31 mouse cellular contexts compared by ENCODE assay signal in genomic region chr3:126295932-126296331, GRCm38 (mm10).
"Had no signal": no experiment of that assay in that cellular context is flagged by ENCODE, and none has a peak within 500 bp of the region (broad histone marks: within the 10 kb centered on the region; RNA-seq: fewer than 3 reads in every experiment).

No protein-coding gene starts in this region.

- H3K27ac ChIP-seq: limb, embryonic 10.5 days; limb, embryonic 12.5 days; limb, embryonic 13.5 days; limb, embryonic 15.5 days; liver, embryonic 12.5 days; liver, embryonic 13.5 days; liver, embryonic 14.5 days; liver, embryonic 15.5 days; lung, embryonic 15.5 days; macrophage; midbrain, embryonic 10.5 days; midbrain, embryonic 12.5 days; midbrain, embryonic 13.5 days; midbrain, embryonic 15.5 days had no signal

- H3K27me3 ChIP-seq: limb, embryonic 12.5 days; limb, embryonic 13.5 days; limb, embryonic 15.5 days; liver, embryonic 12.5 days; liver, embryonic 13.5 days; liver, embryonic 15.5 days; lung, embryonic 15.5 days; megakaryocyte, embryonic 14.5 days; midbrain, embryonic 12.5 days; midbrain, embryonic 13.5 days; midbrain, embryonic 15.5 days had no signal

- ATAC-seq: liver, embryonic 12.5 days; liver, postnatal 0 days; lung, postnatal 0 days; midbrain, embryonic 13.5 days; midbrain, embryonic 15.5 days; midbrain, embryonic 16.5 days had no signal

- DNase-seq: left cerebral cortex, postnatal 4 days; liver; liver, embryonic 13.5 days; liver, postnatal 0 days; lung, adult 18-20 months; lung, adult 2 months; lung, embryonic 14.5 days; lung, postnatal 10 days; lung, postnatal 14 days; lung, postnatal 36 days; lung, postnatal 4 days; midbrain, embryonic 14.5 days had no signal

- H3K4me2 ChIP-seq: limb, embryonic 12.5 days; limb, embryonic 13.5 days; limb, embryonic 15.5 days; liver, embryonic 11.5 days; liver, embryonic 12.5 days; liver, embryonic 13.5 days; liver, embryonic 15.5 days; lung, embryonic 14.5 days; lung, embryonic 15.5 days; midbrain, embryonic 11.5 days; midbrain, embryonic 12.5 days; midbrain, embryonic 13.5 days; midbrain, embryonic 15.5 days had no signal

- H3K4me1 ChIP-seq: limb, embryonic 10.5 days; limb, embryonic 12.5 days; limb, embryonic 13.5 days; limb, embryonic 15.5 days; liver, embryonic 12.5 days; liver, embryonic 13.5 days; liver, embryonic 15.5 days; lung, embryonic 15.5 days; megakaryocyte, embryonic 14.5 days; midbrain, embryonic 10.5 days; midbrain, embryonic 12.5 days; midbrain, embryonic 13.5 days; midbrain, embryonic 15.5 days had no signal

- H3K36me3 ChIP-seq: limb, embryonic 10.5 days; limb, embryonic 12.5 days; limb, embryonic 13.5 days; limb, embryonic 15.5 days; liver, embryonic 12.5 days; liver, embryonic 13.5 days; liver, embryonic 15.5 days; lung, embryonic 15.5 days; midbrain, embryonic 10.5 days; midbrain, embryonic 12.5 days; midbrain, embryonic 13.5 days; midbrain, embryonic 15.5 days had no signal

- H3K4me3 ChIP-seq: limb, embryonic 10.5 days; limb, embryonic 12.5 days; limb, embryonic 13.5 days; limb, embryonic 15.5 days; liver, embryonic 12.5 days; liver, embryonic 13.5 days; liver, embryonic 15.5 days; lung, embryonic 15.5 days; megakaryocyte, embryonic 14.5 days; midbrain, embryonic 10.5 days; midbrain, embryonic 12.5 days; midbrain, embryonic 13.5 days; midbrain, embryonic 15.5 days; myocyte had no signal

- H3K9me3 ChIP-seq: limb, embryonic 10.5 days; limb, embryonic 12.5 days; limb, embryonic 13.5 days; limb, embryonic 15.5 days; liver, embryonic 12.5 days; liver, embryonic 13.5 days; liver, embryonic 15.5 days; lung, embryonic 15.5 days; midbrain, embryonic 10.5 days; midbrain, embryonic 12.5 days; midbrain, embryonic 13.5 days; midbrain, embryonic 15.5 days had no signal

- H3K9ac ChIP-seq: limb, embryonic 12.5 days; limb, embryonic 13.5 days; limb, embryonic 15.5 days; liver, embryonic 12.5 days; liver, embryonic 13.5 days; liver, embryonic 14.5 days; liver, embryonic 15.5 days; liver, postnatal 0 days; lung, embryonic 14.5 days; lung, embryonic 15.5 days; midbrain, embryonic 12.5 days; midbrain, embryonic 13.5 days; midbrain, embryonic 15.5 days had no signal
